ENCODE assay signal across 19 mouse cellular contexts in genomic region chr14:76223903-76224302, GRCm38 (mm10).
DNase-seq lines count a peak whose midpoint lies in the region; ATAC-seq and TF ChIP-seq lines count a peak whose summit lies in the region.
"Had no signal": no experiment of that assay in that cellular context is flagged by ENCODE, and none has a peak within 500 bp of the region (broad histone marks: within the 10 kb centered on the region; RNA-seq: fewer than 3 reads in every experiment).

No protein-coding gene starts in this region.

- no peaks in the 10 kb centered on the region for H3K27me3 ChIP-seq in forebrain, embryonic 14.5 days (replicated peaks; ENCODE audit: control insufficient read depth, insufficient read depth, low read length)
- H3K27me3 ChIP-seq in forebrain, embryonic 12.5 days: peaks cover 26% of the 10 kb centered on the region
- no peaks in the 10 kb centered on the region for H3K27me3 ChIP-seq in intestine, embryonic 16.5 days (replicated peaks; ENCODE audit: control insufficient read depth, insufficient read depth, low read length)
- H3K27me3 ChIP-seq in intestine, postnatal 0 days (replicated peaks; ENCODE audit: control insufficient read depth, insufficient read depth, low read length): no peaks in the 10 kb centered on the region
- H3K27me3 ChIP-seq in midbrain, embryonic 10.5 days (ENCODE audit: low read depth, poor library complexity, severe bottlenecking): 0 out of 2 replicates have a peak, but pooled peaks cover 4% of the 10 kb centered on the region
- H3K27me3 ChIP-seq in midbrain, embryonic 13.5 days: no peaks in the 10 kb centered on the region
- no peaks in the 10 kb centered on the region for H3K27me3 ChIP-seq in stomach, embryonic 16.5 days (ENCODE audit: control insufficient read depth, insufficient read depth, low read length)
- H3K27me3 ChIP-seq: embryonic facial prominence, embryonic 13.5 days; heart, embryonic 15.5 days had no signal

- no peak overlapping the region for H3K4me3 ChIP-seq in forebrain, embryonic 14.5 days (ENCODE audit: low read depth, low read length)
- no peak overlapping the region for H3K4me3 ChIP-seq in forebrain, embryonic 12.5 days (replicated peaks)
- H3K4me3 ChIP-seq in intestine, embryonic 16.5 days (ENCODE audit: low read length): no peak overlapping the region
- no peak overlapping the region for H3K4me3 ChIP-seq in intestine, postnatal 0 days (ENCODE audit: low read depth, low read length)
- H3K4me3 ChIP-seq in midbrain, embryonic 10.5 days: no peak overlapping the region
- no peak overlapping the region for H3K4me3 ChIP-seq in midbrain, embryonic 13.5 days (replicated peaks)
- no peak overlapping the region for H3K4me3 ChIP-seq in stomach, embryonic 16.5 days (replicated peaks; ENCODE audit: low read length)
- H3K4me3 ChIP-seq: embryonic facial prominence, embryonic 13.5 days; heart, embryonic 15.5 days had no signal

- peak overlapping the region; percentile 27; the same call in 1 of the 2 replicates for H3K27ac ChIP-seq in forebrain, embryonic 14.5 days (ENCODE audit: low read depth, low read length)
- no peak overlapping the region for H3K27ac ChIP-seq in forebrain, embryonic 12.5 days
- 0 out of 2 replicates have a peak overlapping the region, but pooled peaks have one; percentile 28 for H3K27ac ChIP-seq in intestine, embryonic 16.5 days (ENCODE audit: low read length)
- H3K27ac ChIP-seq in intestine, postnatal 0 days (ENCODE audit: low read depth, low read length): no peak overlapping the region
- peak overlapping the region; percentile 84 for H3K27ac ChIP-seq in midbrain, embryonic 10.5 days (replicated peaks)
- no peak overlapping the region for H3K27ac ChIP-seq in midbrain, embryonic 13.5 days
- H3K27ac ChIP-seq in stomach, embryonic 16.5 days (ENCODE audit: low read length): peak overlapping the region; percentile 80; the same call in 1 of the 2 replicates
- H3K27ac ChIP-seq: embryonic facial prominence, embryonic 13.5 days; heart, embryonic 15.5 days; hindbrain, embryonic 14.5 days had no signal

- no peak overlapping the region for H3K9ac ChIP-seq in forebrain, embryonic 14.5 days (ENCODE audit: low read length)
- no peak overlapping the region for H3K9ac ChIP-seq in forebrain, embryonic 12.5 days
- no peak overlapping the region for H3K9ac ChIP-seq in intestine, embryonic 16.5 days (ENCODE audit: low read depth, low read length)
- H3K9ac ChIP-seq in intestine, postnatal 0 days (ENCODE audit: low read depth, low read length): no peak overlapping the region
- H3K9ac ChIP-seq in midbrain, embryonic 13.5 days (replicated peaks): no peak overlapping the region
- no peak overlapping the region for H3K9ac ChIP-seq in stomach, embryonic 16.5 days (ENCODE audit: low read length)
- H3K9ac ChIP-seq: embryonic facial prominence, embryonic 13.5 days; heart, embryonic 15.5 days; hindbrain, embryonic 14.5 days had no signal

- H3K9me3 ChIP-seq in forebrain, embryonic 14.5 days (replicated peaks; ENCODE audit: control insufficient read depth, low read length): no peaks in the 10 kb centered on the region
- H3K9me3 ChIP-seq in forebrain, embryonic 12.5 days: 0 out of 2 replicates have a peak, but pooled peaks cover under 1% of the 10 kb centered on the region
- H3K9me3 ChIP-seq in intestine, embryonic 16.5 days (ENCODE audit: control insufficient read depth, low read length): no peaks in the 10 kb centered on the region
- H3K9me3 ChIP-seq in intestine, postnatal 0 days (ENCODE audit: control insufficient read depth): no peaks in the 10 kb centered on the region
- peaks cover 3% of the 10 kb centered on the region; the same call in 1 of the 2 replicates for H3K9me3 ChIP-seq in midbrain, embryonic 10.5 days (replicated peaks)
- H3K9me3 ChIP-seq in midbrain, embryonic 13.5 days: no peaks in the 10 kb centered on the region
- H3K9me3 ChIP-seq in stomach, embryonic 16.5 days (replicated peaks; ENCODE audit: control insufficient read depth, low read length): peaks cover 2% of the 10 kb centered on the region; the same call in 1 of the 2 replicates
- H3K9me3 ChIP-seq: embryonic facial prominence, embryonic 13.5 days; heart, embryonic 15.5 days had no signal

- no peaks in the 10 kb centered on the region for H3K36me3 ChIP-seq in forebrain, embryonic 14.5 days (ENCODE audit: control insufficient read depth, insufficient read depth, low read length)
- H3K36me3 ChIP-seq in forebrain, embryonic 12.5 days (replicated peaks): no peaks in the 10 kb centered on the region
- H3K36me3 ChIP-seq in intestine, embryonic 16.5 days (ENCODE audit: control insufficient read depth, insufficient read depth, low read length): no peaks in the 10 kb centered on the region
- H3K36me3 ChIP-seq in intestine, postnatal 0 days (ENCODE audit: control insufficient read depth, insufficient read depth): no peaks in the 10 kb centered on the region
- no peaks in the 10 kb centered on the region for H3K36me3 ChIP-seq in midbrain, embryonic 10.5 days
- no peaks in the 10 kb centered on the region for H3K36me3 ChIP-seq in midbrain, embryonic 13.5 days
- H3K36me3 ChIP-seq in stomach, embryonic 16.5 days (ENCODE audit: control insufficient read depth, insufficient read depth, low read length): no peaks in the 10 kb centered on the region
- H3K36me3 ChIP-seq: embryonic facial prominence, embryonic 13.5 days; heart, embryonic 15.5 days had no signal

- ATAC-seq in forebrain, embryonic 14.5 days: no peak
- ATAC-seq in forebrain, embryonic 12.5 days (ENCODE audit: low FRiP score): no peak
- ATAC-seq in intestine, embryonic 16.5 days: no peak
- ATAC-seq in intestine, postnatal 0 days: no peak
- no peak for ATAC-seq in midbrain, embryonic 13.5 days
- no peak for ATAC-seq in stomach, embryonic 16.5 days (ENCODE audit: insufficient read depth, low FRiP score)
- ATAC-seq: forebrain, embryonic 16.5 days had no signal

- H3K4me1 ChIP-seq in forebrain, embryonic 14.5 days (ENCODE audit: control insufficient read depth, insufficient read depth, low read length): peaks cover 11% of the 10 kb centered on the region
- peaks cover 26% of the 10 kb centered on the region for H3K4me1 ChIP-seq in forebrain, embryonic 12.5 days
- H3K4me1 ChIP-seq in intestine, embryonic 16.5 days (ENCODE audit: control insufficient read depth, insufficient read depth, low read length): peaks cover 20% of the 10 kb centered on the region
- H3K4me1 ChIP-seq in intestine, postnatal 0 days (replicated peaks; ENCODE audit: control insufficient read depth, insufficient read depth, low read length): no peaks in the 10 kb centered on the region; the same call in 1 of the 2 replicates
- H3K4me1 ChIP-seq in midbrain, embryonic 10.5 days: peaks cover 50% of the 10 kb centered on the region
- peaks cover 22% of the 10 kb centered on the region for H3K4me1 ChIP-seq in midbrain, embryonic 13.5 days (replicated peaks)
- peaks cover 12% of the 10 kb centered on the region for H3K4me1 ChIP-seq in stomach, embryonic 16.5 days (ENCODE audit: control insufficient read depth, insufficient read depth, low read length)

- no peak for TF ChIP-seq CTCF in intestine, postnatal 0 days (IDR thresholded peaks at IDR 0.05; ENCODE audit: low read depth)

- no peak for DNase-seq in forebrain, embryonic 14.5 days (ENCODE audit: low spot score)
- no peak for DNase-seq in midbrain, embryonic 10.5 days (ENCODE audit: low spot score)
- DNase-seq in layer of hippocampus, postnatal 25 days (ENCODE audit: extremely low spot score in 1 of 2, low spot score in 1 of 2): no peak
- DNase-seq: adrenal gland, postnatal 10 days; cerebellum, adult 11 months; cerebellum, adult 8-10 months; cerebellum, postnatal 25 days; gastrocnemius, postnatal 10 days; heart, postnatal 14 days had no signal

- H3K4me2 ChIP-seq in forebrain, embryonic 14.5 days (ENCODE audit: low read length): no peak overlapping the region
- H3K4me2 ChIP-seq in forebrain, embryonic 12.5 days: no peak overlapping the region
- no peak overlapping the region for H3K4me2 ChIP-seq in intestine, embryonic 16.5 days (ENCODE audit: low read depth, low read length)
- no peak overlapping the region for H3K4me2 ChIP-seq in intestine, postnatal 0 days (replicated peaks; ENCODE audit: low read depth)
- H3K4me2 ChIP-seq in midbrain, embryonic 13.5 days (replicated peaks): no peak overlapping the region
- no peak overlapping the region for H3K4me2 ChIP-seq in stomach, embryonic 16.5 days (ENCODE audit: low read depth, low read length)
- H3K4me2 ChIP-seq: embryonic facial prominence, embryonic 13.5 days; heart, embryonic 11.5 days; heart, embryonic 15.5 days; hindbrain, embryonic 14.5 days had no signal

- WGBS in forebrain, embryonic 14.5 days: 93% methylated on average over 2 of the region's 2 CpGs
- 96% methylated on average over 2 of the region's 2 CpGs for WGBS in forebrain, embryonic 12.5 days
- WGBS in intestine, embryonic 16.5 days: 92% methylated on average over 2 of the region's 2 CpGs
- WGBS in intestine, postnatal 0 days: 91% methylated on average over 2 of the region's 2 CpGs
- WGBS in midbrain, embryonic 10.5 days: 96% methylated on average over 2 of the region's 2 CpGs
- 92% methylated on average over 2 of the region's 2 CpGs for WGBS in midbrain, embryonic 13.5 days
- 91% methylated on average over 2 of the region's 2 CpGs for WGBS in stomach, embryonic 16.5 days

Comparison
In these comparisons a context has a peak if more than half of its experiments do, and no peak if none do; other contexts are left out.
1. H3K27ac ChIP-seq: peak in forebrain, embryonic 14.5 days (single experiment), intestine, embryonic 16.5 days (single experiment), midbrain, embryonic 10.5 days (single experiment) and stomach, embryonic 16.5 days (single experiment); none in forebrain, embryonic 12.5 days (single experiment), intestine, postnatal 0 days (single experiment) and midbrain, embryonic 13.5 days (single experiment).